In the genomic region with DNA sequence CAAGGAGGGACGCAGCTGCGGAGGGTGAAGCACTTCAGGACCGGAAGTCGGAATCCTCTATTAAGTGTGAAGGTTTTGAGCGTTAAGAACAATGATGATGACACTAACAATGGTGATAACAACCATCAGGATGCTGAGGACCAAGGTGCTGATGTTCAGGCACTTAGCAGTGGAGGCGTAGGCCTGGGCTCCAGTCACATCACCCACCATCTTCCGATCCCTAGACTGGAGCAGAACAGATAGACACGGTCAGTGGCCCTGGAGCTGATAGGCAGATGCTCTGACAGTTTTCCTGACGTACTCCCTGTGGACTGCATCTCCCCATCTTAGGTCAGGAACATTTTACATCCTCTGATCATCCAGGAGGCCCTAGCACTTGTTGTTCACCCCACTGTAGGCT, we compare ENCODE assay signal across 13 mouse cellular contexts. TPM values are rescaled to one million over a fixed set of nuclear protein-coding genes. Genes with fewer than 3 reads are reported as not detected.
DNase-seq lines count a peak whose midpoint lies in the region; ATAC-seq lines count a peak whose summit lies in the region.
"Had no signal": no experiment of that assay in that cellular context is flagged by ENCODE, and none has a peak within 500 bp of the region (broad histone marks: within the 10 kb centered on the region; RNA-seq: fewer than 3 reads in every experiment).

No protein-coding gene starts in this region.

- H3K27me3 ChIP-seq in hindbrain, embryonic 15.5 days = no peaks in the 10 kb centered on the region
- H3K27me3 ChIP-seq in hindbrain, embryonic 13.5 days = 0 out of 2 replicates have a peak, but pooled peaks cover 4% of the 10 kb centered on the region
- H3K27me3 ChIP-seq in embryonic facial prominence, embryonic 14.5 days (replicated peaks; ENCODE audit: control insufficient read depth, insufficient read depth, low read length) = no peaks in the 10 kb centered on the region
- H3K27me3 ChIP-seq in limb, embryonic 15.5 days = no peaks in the 10 kb centered on the region

- peaks cover 6% of the 10 kb centered on the region; the same call in 1 of the 2 replicates for H3K4me1 ChIP-seq in hindbrain, embryonic 15.5 days (replicated peaks)
- H3K4me1 ChIP-seq in hindbrain, embryonic 13.5 days (replicated peaks) = peaks cover 15% of the 10 kb centered on the region
- H3K4me1 ChIP-seq in embryonic facial prominence, embryonic 14.5 days (ENCODE audit: control insufficient read depth, insufficient read depth, low read length) = peaks cover 8% of the 10 kb centered on the region; the same call in 1 of the 2 replicates
- peaks cover 30% of the 10 kb centered on the region for H3K4me1 ChIP-seq in limb, embryonic 15.5 days

- H3K4me2 ChIP-seq in hindbrain, embryonic 15.5 days = peak overlapping the region; percentile 35
- no peak overlapping the region for H3K4me2 ChIP-seq in hindbrain, embryonic 13.5 days
- peak overlapping the region; percentile 59 for H3K4me2 ChIP-seq in embryonic facial prominence, embryonic 14.5 days (ENCODE audit: low read depth, low read length)
- peak overlapping the region; percentile 59 for H3K4me2 ChIP-seq in limb, embryonic 15.5 days

- no peaks in the 10 kb centered on the region for H3K36me3 ChIP-seq in hindbrain, embryonic 15.5 days
- H3K36me3 ChIP-seq in hindbrain, embryonic 13.5 days = no peaks in the 10 kb centered on the region
- no peaks in the 10 kb centered on the region for H3K36me3 ChIP-seq in embryonic facial prominence, embryonic 14.5 days (ENCODE audit: control insufficient read depth, insufficient read depth, low read length)
- no peaks in the 10 kb centered on the region for H3K36me3 ChIP-seq in limb, embryonic 15.5 days
- H3K36me3 ChIP-seq: forebrain, embryonic 12.5 days had no signal

- peak overlapping the region; percentile 19; the same call in 1 of the 2 replicates for H3K4me3 ChIP-seq in hindbrain, embryonic 15.5 days
- H3K4me3 ChIP-seq in hindbrain, embryonic 13.5 days = no peak overlapping the region
- peak overlapping the region; percentile 42 for H3K4me3 ChIP-seq in embryonic facial prominence, embryonic 14.5 days (ENCODE audit: low read depth, low read length)
- peak overlapping the region; percentile 48 for H3K4me3 ChIP-seq in limb, embryonic 15.5 days
- H3K4me3 ChIP-seq: forebrain, embryonic 12.5 days had no signal

- 91% methylated on average over 9 of the region's 9 CpGs for WGBS in hindbrain, embryonic 15.5 days
- WGBS in hindbrain, embryonic 13.5 days = 93% methylated on average over 9 of the region's 9 CpGs
- WGBS in embryonic facial prominence, embryonic 14.5 days = 85% methylated on average over 9 of the region's 9 CpGs
- 83% methylated on average over 9 of the region's 9 CpGs for WGBS in limb, embryonic 15.5 days

- no peak for ATAC-seq in hindbrain, embryonic 15.5 days (ENCODE audit: low FRiP score, low read depth)
- no peak for ATAC-seq in hindbrain, embryonic 13.5 days (ENCODE audit: low FRiP score)
- no peak for ATAC-seq in embryonic facial prominence, embryonic 14.5 days (ENCODE audit: low read depth)
- no peak for ATAC-seq in limb, embryonic 15.5 days (ENCODE audit: insufficient number of reproducible peaks, low FRiP score, low TSS enrichment, low read depth)

- no peak overlapping the region for H3K27ac ChIP-seq in hindbrain, embryonic 15.5 days (replicated peaks)
- H3K27ac ChIP-seq in hindbrain, embryonic 13.5 days = no peak overlapping the region
- no peak overlapping the region for H3K27ac ChIP-seq in embryonic facial prominence, embryonic 14.5 days (replicated peaks; ENCODE audit: low read depth, low read length)
- H3K27ac ChIP-seq in limb, embryonic 15.5 days = peak overlapping the region; percentile 86; the same call in 1 of the 2 replicates
- H3K27ac ChIP-seq: forebrain, embryonic 12.5 days had no signal

- DNase-seq in CD4-positive, CD25-positive, alpha-beta regulatory T cell, adult 2 months (ENCODE audit: low read depth, low spot score) = peak; percentile 15
- DNase-seq in embryonic facial prominence, embryonic 14.5 days (ENCODE audit: low spot score) = no peak
- no peak for DNase-seq in thymus, postnatal 4 days
- DNase-seq in adrenal gland, postnatal 4 days (ENCODE audit: low spot score in 2 of 2) = no peak
- DNase-seq in cerebellum, adult 11-12 months = no peak

- H3K9ac ChIP-seq in hindbrain, embryonic 15.5 days = no peak overlapping the region
- H3K9ac ChIP-seq in hindbrain, embryonic 13.5 days = no peak overlapping the region
- H3K9ac ChIP-seq in embryonic facial prominence, embryonic 14.5 days (ENCODE audit: low read depth, low read length) = peak overlapping the region; percentile 69; the same call in 1 of the 2 replicates
- no peak overlapping the region for H3K9ac ChIP-seq in limb, embryonic 15.5 days
- H3K9ac ChIP-seq: forebrain, embryonic 12.5 days had no signal

- no peaks in the 10 kb centered on the region for H3K9me3 ChIP-seq in hindbrain, embryonic 15.5 days
- no peaks in the 10 kb centered on the region for H3K9me3 ChIP-seq in hindbrain, embryonic 13.5 days
- H3K9me3 ChIP-seq in embryonic facial prominence, embryonic 14.5 days (ENCODE audit: control insufficient read depth, low read length) = no peaks in the 10 kb centered on the region
- H3K9me3 ChIP-seq in limb, embryonic 15.5 days = no peaks in the 10 kb centered on the region
- H3K9me3 ChIP-seq: forebrain, embryonic 12.5 days had no signal

RNA-seq across cellular contexts. Expression of gene Ifitm3, which starts 0.9 kb away (rescaled TPM):
- polyA plus RNA-seq in hindbrain, embryonic 15.5 days (2015; fragmentation: Nextera tagmentation; extraction: Ambion mirVana) = 36.8 and 54.6 TPM in 2 replicates
- polyA plus RNA-seq in hindbrain, embryonic 13.5 days (2015; fragmentation: Nextera tagmentation; extraction: Ambion mirVana) = 29.0 and 29.1 TPM in 2 replicates
- 170 and 178 TPM in 2 replicates for polyA plus RNA-seq in embryonic facial prominence, embryonic 14.5 days (2014; fragmentation: Nextera tagmentation; extraction: Ambion mirVana)
- polyA plus RNA-seq in limb, embryonic 15.5 days (2015; fragmentation: Nextera tagmentation; extraction: Ambion mirVana) = 217 and 218 TPM in 2 replicates
- total RNA-seq in adrenal gland, postnatal 4 days (2021) = 100 to 1,000 TPM; 109 to 115 TPM

RNA-seq across cellular contexts. Expression of gene Ifitm6, which starts 8.1 kb away (rescaled TPM):
- polyA plus RNA-seq in hindbrain, embryonic 15.5 days (2015; fragmentation: Nextera tagmentation; extraction: Ambion mirVana) = 0.79 and 1.7 TPM in 2 replicates
- polyA plus RNA-seq in hindbrain, embryonic 13.5 days (2015; fragmentation: Nextera tagmentation; extraction: Ambion mirVana) = 0.53 TPM in 2 replicates
- 1.6 and 2.1 TPM in 2 replicates for polyA plus RNA-seq in embryonic facial prominence, embryonic 14.5 days (2014; fragmentation: Nextera tagmentation; extraction: Ambion mirVana)
- 1.0 and 1.3 TPM in 2 replicates for polyA plus RNA-seq in limb, embryonic 15.5 days (2015; fragmentation: Nextera tagmentation; extraction: Ambion mirVana)
- total RNA-seq in adrenal gland, postnatal 4 days (2021) = 1 to 10 TPM; 2.1 to 4.5 TPM
- total RNA-seq: layer of hippocampus, adult 2 months; MEL had no signal
- polyA plus RNA-seq: forebrain, embryonic 12.5 days; midbrain, embryonic 11.5 days had no signal

RNA-seq across cellular contexts. Expression of gene Gm17387, which starts 19.3 kb away (rescaled TPM):
- polyA plus RNA-seq in hindbrain, embryonic 15.5 days (2015; fragmentation: Nextera tagmentation; extraction: Ambion mirVana) = not detected in 2 replicates
- not detected in 2 replicates for polyA plus RNA-seq in hindbrain, embryonic 13.5 days (2015; fragmentation: Nextera tagmentation; extraction: Ambion mirVana)
- not detected in 2 replicates for polyA plus RNA-seq in embryonic facial prominence, embryonic 14.5 days (2014; fragmentation: Nextera tagmentation; extraction: Ambion mirVana)
- not detected in 2 replicates for polyA plus RNA-seq in limb, embryonic 15.5 days (2015; fragmentation: Nextera tagmentation; extraction: Ambion mirVana)
- not detected for total RNA-seq in adrenal gland, postnatal 4 days (2021)
- total RNA-seq: layer of hippocampus, adult 2 months; MEL had no signal
- polyA plus RNA-seq: brain, embryonic 14.5 days; forebrain, embryonic 12.5 days; midbrain, embryonic 11.5 days had no signal

RNA-seq across cellular contexts. Expression of gene Ifitm1, which starts 42.6 kb away (rescaled TPM):
- polyA plus RNA-seq in hindbrain, embryonic 15.5 days (2015; fragmentation: Nextera tagmentation; extraction: Ambion mirVana) = 16.6 and 19.9 TPM in 2 replicates
- 13.4 and 13.6 TPM in 2 replicates for polyA plus RNA-seq in hindbrain, embryonic 13.5 days (2015; fragmentation: Nextera tagmentation; extraction: Ambion mirVana)
- polyA plus RNA-seq in embryonic facial prominence, embryonic 14.5 days (2014; fragmentation: Nextera tagmentation; extraction: Ambion mirVana) = 63.4 and 76.6 TPM in 2 replicates
- polyA plus RNA-seq in limb, embryonic 15.5 days (2015; fragmentation: Nextera tagmentation; extraction: Ambion mirVana) = 71.7 and 74.6 TPM in 2 replicates
- total RNA-seq in adrenal gland, postnatal 4 days (2021) = 10 to 100 TPM in 1 of 2 experiments, 1 to 10 TPM in 1; 8.0 to 13.7 TPM

RNA-seq across cellular contexts. Expression of gene B4galnt4, which starts 51.2 kb away (rescaled TPM):
- polyA plus RNA-seq in hindbrain, embryonic 15.5 days (2015; fragmentation: Nextera tagmentation; extraction: Ambion mirVana) = 45.6 and 57.3 TPM in 2 replicates
- polyA plus RNA-seq in hindbrain, embryonic 13.5 days (2015; fragmentation: Nextera tagmentation; extraction: Ambion mirVana) = 44.8 and 47.2 TPM in 2 replicates
- polyA plus RNA-seq in embryonic facial prominence, embryonic 14.5 days (2014; fragmentation: Nextera tagmentation; extraction: Ambion mirVana) = 6.6 and 10.3 TPM in 2 replicates
- 9.9 and 12.1 TPM in 2 replicates for polyA plus RNA-seq in limb, embryonic 15.5 days (2015; fragmentation: Nextera tagmentation; extraction: Ambion mirVana)
- 10 to 100 TPM in 1 of 2 experiments, 1 to 10 TPM in 1; 7.0 to 11.3 TPM for total RNA-seq in adrenal gland, postnatal 4 days (2021)
